Mouse (Mus musculus) stomach, postnatal 0 days (tissue): ENCODE data around the gene R3hdm2. TPM values are rescaled to one million over a fixed set of nuclear protein-coding genes. Genes with fewer than 3 reads are reported as not detected.

Experiments
- ATAC-seq: fragments of 200-750 bp; cut with Nextera tagmentation; 2 replicates; pipeline ENCODE4 v1.8.0; 2017; ENCODE audit not compliant: low FRiP score, low TSS enrichment
- DNase-seq: peaks from one replicate; pipeline ENCODE4 v3.0.0-alpha.2; 2016; ENCODE audit warnings: low spot score
- H3K27ac ChIP-seq: fragments of 300-500 bp; sonication (generic); replicated peaks from 2 replicates; pipeline ENCODE4 v1.5.1; 2014; ENCODE audit warnings: mild to moderate bottlenecking, control low read depth
- H3K27me3 ChIP-seq: fragments of 300-500 bp; sonication (generic); 2 replicates; pipeline ENCODE4 v1.6.1; 2014; ENCODE audit warnings: low read length; ENCODE audit not compliant: control insufficient read depth, insufficient read depth
- H3K36me3 ChIP-seq: fragments of 300-500 bp; sonication (generic); 2 replicates; pipeline ENCODE4 v1.6.1; 2014; ENCODE audit warnings: low read length, mixed read lengths; ENCODE audit not compliant: control insufficient read depth, insufficient read depth
- H3K4me1 ChIP-seq: fragments of 300-500 bp; sonication (generic); replicated peaks from 2 replicates; pipeline ENCODE4 v1.6.1; 2014; ENCODE audit warnings: antibody characterized with exemption; ENCODE audit not compliant: control insufficient read depth, insufficient read depth
- H3K4me2 ChIP-seq: fragments of 300-500 bp; sonication (generic); replicated peaks from 2 replicates; pipeline ENCODE4 v1.6.1; 2014; ENCODE audit warnings: low read depth, mild to moderate bottlenecking, control low read depth, moderate library complexity
- H3K4me3 ChIP-seq: fragments of 300-500 bp; sonication (generic); 2 replicates; pipeline ENCODE4 v1.5.1; 2014; ENCODE audit warnings: low read depth, low read length, control low read depth
- H3K9ac ChIP-seq: fragments of 300-500 bp; sonication (generic); 2 replicates; pipeline ENCODE4 v1.6.1; 2014; ENCODE audit warnings: mild to moderate bottlenecking, low read length, control low read depth, mixed read lengths
- H3K9me3 ChIP-seq: fragments of 300-500 bp; sonication (generic); 2 replicates; pipeline ENCODE4 v1.6.1; 2016; ENCODE audit warnings: low read length; ENCODE audit not compliant: control insufficient read depth
- CTCF ChIP-seq: IDR thresholded peaks from 2 replicates; pipeline ENCODE4 v1.5.1; 2016; ENCODE audit warnings: antibody characterized with exemption, low read depth, mild to moderate bottlenecking, moderate library complexity
- EP300 ChIP-seq: optimal IDR thresholded peaks from 2 replicates; pipeline ENCODE3; 2016; ENCODE audit warnings: antibody characterized with exemption
- WGBS: fragments of 180-500 bp; shearing (Covaris S2); extraction: QIAGEN DNeasy Blood & Tissue Kit; methylation state at CpG from one replicate; pipeline ENCODE4 v1.1.7; 2014; 5-methylcytosine and 5-hydroxymethylcytosine counted together
- polyA plus RNA-seq: library from polyadenylated mRNA; unstranded; fragments of >200 nt; fragmentation: Nextera tagmentation; extraction: Ambion mirVana; gene quantifications from 2 replicates; pipeline ENCODE4 v1.2.1, GENCODE M21; 2015

R3hdm2 gene
- polyA plus RNA-seq, 1 experiment from 2014 or later: 17.6 TPM

- no peak overlapping the region for H3K4me2 ChIP-seq
- no peaks in the 10 kb centered on the region for H3K4me1 ChIP-seq
- no peaks in the 10 kb centered on the region for H3K27me3 ChIP-seq
- no peak overlapping the region for H3K27ac ChIP-seq
- H3K4me3 ChIP-seq: no peak overlapping the region
- no peaks in the 10 kb centered on the region for H3K9me3 ChIP-seq
- TF ChIP-seq EP300: no peak
- 0 out of 2 replicates have a peak, but pooled peaks cover 4% of the 10 kb centered on the region for H3K36me3 ChIP-seq
- ATAC-seq (no peak), DNase-seq (no peak)
- WGBS: 54% methylated on average over 2 of the region's 2 CpGs
- no peak overlapping the region for H3K9ac ChIP-seq
Observed at GRCm38 (mm10) chr10:127412776-127413175, 32.6 kb downstream of the R3hdm2 start.

GRCm38 (mm10) chr10:127413585-127413984 is 33.5 kb downstream of the R3hdm2 start:
- TF ChIP-seq EP300: no peak
- no peak for TF ChIP-seq CTCF
- Histone ChIP-seq H3K27me3 (no peaks in the 10 kb centered on the region), H3K9ac (no peak overlapping the region), H3K36me3 (0 out of 2 replicates have a peak, but pooled peaks cover 4% of the 10 kb centered on the region), H3K27ac (no peak overlapping the region), H3K4me2 (no peak overlapping the region), H3K4me3 (no peak overlapping the region), H3K9me3 (no peaks in the 10 kb centered on the region), H3K4me1 (no peaks in the 10 kb centered on the region)
- DNase-seq (no peak), ATAC-seq (no peak)
- WGBS: 35% methylated on average over 1 of the region's 1 CpGs

GRCm38 (mm10) chr10:127414141-127414540 is 34.0 kb downstream of the R3hdm2 start:
- no peaks in the 10 kb centered on the region for H3K9me3 ChIP-seq
- no peak overlapping the region for H3K4me2 ChIP-seq
- no peak overlapping the region for H3K4me3 ChIP-seq
- ATAC-seq (peak; percentile 63; the same call in 1 of the 2 replicates), DNase-seq (no peak)
- no peaks in the 10 kb centered on the region for H3K27me3 ChIP-seq
- WGBS: 73% methylated on average over 3 of the region's 3 CpGs
- 0 out of 2 replicates have a peak, but pooled peaks cover 4% of the 10 kb centered on the region for H3K36me3 ChIP-seq
- TF ChIP-seq CTCF (no peak), EP300 (no peak)
- H3K4me1 ChIP-seq: no peaks in the 10 kb centered on the region
- no peak overlapping the region for H3K9ac ChIP-seq
- no peak overlapping the region for H3K27ac ChIP-seq

- no peak for ATAC-seq
Observed at GRCm38 (mm10) chr10:127420131-127420530, 40.0 kb downstream of the R3hdm2 start.

DNA sequence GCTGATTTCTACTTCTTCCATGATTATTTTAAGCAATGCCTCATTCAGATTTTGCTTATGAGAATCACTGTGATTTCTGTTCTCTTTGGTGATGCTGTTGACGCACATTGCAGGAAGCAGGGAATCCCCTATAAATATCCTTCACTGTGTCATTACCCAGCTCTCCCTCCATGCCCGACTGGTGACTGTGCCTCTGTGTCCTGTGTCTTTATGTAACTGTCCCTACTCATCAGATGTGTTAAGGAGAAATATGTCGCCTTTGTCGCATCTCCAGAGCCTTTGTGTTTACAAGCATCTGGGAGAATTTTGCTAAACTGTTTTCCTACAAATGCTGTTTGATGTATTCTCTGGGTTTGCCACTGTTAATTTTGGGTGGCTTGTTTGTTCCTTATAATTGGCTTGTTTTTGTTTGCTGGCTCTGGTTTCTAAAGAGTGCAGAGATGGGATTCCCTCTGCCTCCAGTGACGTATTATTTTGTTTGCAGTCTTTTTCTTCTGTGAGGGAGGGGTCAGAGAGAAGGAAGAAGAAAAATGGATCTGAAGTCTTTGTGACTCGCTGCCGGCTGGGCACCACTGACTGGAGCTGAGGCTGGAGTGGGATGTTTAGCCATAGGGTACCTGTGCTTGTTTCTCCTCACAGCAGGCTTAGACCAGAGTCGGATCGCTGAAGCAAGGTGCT is 40.7 kb downstream of the R3hdm2 start:
- no peak overlapping the region for H3K27ac ChIP-seq
- ATAC-seq: no peak
- no peaks in the 10 kb centered on the region for H3K27me3 ChIP-seq
- H3K4me2 ChIP-seq: no peak overlapping the region
- TF ChIP-seq EP300 (no peak), CTCF (no peak)
- no peak overlapping the region for H3K4me3 ChIP-seq
- 22% methylated on average over 9 of the region's 9 CpGs for WGBS
- no peaks in the 10 kb centered on the region; the same call in 1 of the 2 replicates for H3K4me1 ChIP-seq
- no peaks in the 10 kb centered on the region for H3K9me3 ChIP-seq
- H3K9ac ChIP-seq: no peak overlapping the region; the same call in 1 of the 2 replicates
- H3K36me3 ChIP-seq: no peaks in the 10 kb centered on the region
- DNase-seq: no peak

More at GRCm38 (mm10) chr10:127420131-127420530, 40.0 kb downstream of the R3hdm2 start:
- WGBS: 11% methylated on average over 6 of the region's 6 CpGs
- Histone ChIP-seq H3K4me1 (no peaks in the 10 kb centered on the region), H3K4me3 (no peak overlapping the region), H3K27ac (no peak overlapping the region), H3K4me2 (no peak overlapping the region), H3K27me3 (no peaks in the 10 kb centered on the region), H3K9ac (no peak overlapping the region), H3K36me3 (no peaks in the 10 kb centered on the region), H3K9me3 (no peaks in the 10 kb centered on the region)
- no peak for DNase-seq
- TF ChIP-seq EP300: no peak
- no peak for TF ChIP-seq CTCF

DNA sequence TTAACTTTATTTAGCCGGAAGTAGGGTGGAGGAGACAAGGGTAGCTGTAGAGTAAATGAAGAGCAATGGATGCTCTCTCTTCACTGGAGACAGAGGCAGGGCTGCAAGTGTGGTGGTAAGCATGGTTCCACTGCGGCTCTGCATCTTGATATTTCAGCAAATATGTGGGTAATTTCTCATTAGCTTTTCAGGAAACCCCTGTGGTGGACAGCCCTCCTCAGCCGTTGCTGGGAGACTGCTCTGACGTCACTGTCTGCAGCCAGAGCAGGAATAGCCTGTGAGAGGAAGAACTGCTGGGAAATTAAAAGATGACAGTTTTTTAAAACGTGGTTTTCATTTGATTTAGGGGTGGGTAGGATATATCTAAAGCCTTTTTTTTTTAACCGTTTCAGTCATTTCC is 41.9 kb downstream of the R3hdm2 start:
- TF ChIP-seq CTCF: no peak
- no peak for TF ChIP-seq EP300
- 17% methylated on average over 6 of the region's 6 CpGs for WGBS
- Histone ChIP-seq H3K9ac (no peak overlapping the region), H3K36me3 (no peaks in the 10 kb centered on the region), H3K4me2 (0 out of 2 replicates have a peak overlapping the region, but pooled peaks have one; percentile 11), H3K4me3 (no peak overlapping the region), H3K9me3 (no peaks in the 10 kb centered on the region), H3K27me3 (no peaks in the 10 kb centered on the region), H3K4me1 (no peaks in the 10 kb centered on the region; the same call in 1 of the 2 replicates), H3K27ac (no peak overlapping the region)
- ATAC-seq (no peak), DNase-seq (peak; percentile 45)
